Mouse (Mus musculus): ENCODE data around the gene Stat3. TPM values are rescaled to one million over a fixed set of nuclear protein-coding genes. Genes with fewer than 3 reads are reported as not detected.

The Stat3 gene
- polyA plus RNA-seq, 1 experiment, result 0.96 TPM

DNA sequence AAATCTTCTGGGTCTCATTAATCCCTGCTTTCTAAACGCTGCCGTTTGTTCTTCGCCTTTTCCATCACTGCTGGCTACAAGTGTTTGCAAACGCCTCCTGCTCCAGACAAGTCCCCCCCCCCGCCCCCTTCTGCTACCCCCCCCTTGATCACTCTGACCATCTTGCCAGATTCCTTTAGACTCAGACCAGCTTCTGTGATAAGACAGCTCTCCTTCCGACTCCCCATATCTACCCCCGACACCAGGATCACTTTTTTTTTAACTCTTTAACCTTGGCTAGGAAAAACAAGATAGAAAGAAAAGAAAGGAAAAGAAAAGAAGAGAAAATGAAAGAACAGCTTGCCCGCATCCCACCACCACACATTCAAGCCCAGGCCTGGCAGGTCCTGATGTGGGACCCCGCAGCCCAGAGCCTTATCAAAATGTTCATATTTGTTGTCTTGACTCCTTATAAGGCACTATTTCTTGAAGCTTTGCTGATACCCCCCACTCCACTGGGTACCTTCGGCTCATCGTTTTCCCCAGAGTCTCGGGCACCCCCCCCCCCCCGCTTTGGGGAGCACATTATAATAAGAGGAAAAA lies 89.8 kb downstream of the Stat3 start:
- Histone ChIP-seq H3K4me3 (replicated peaks) (peak overlapping the region; percentile 93), H3K36me3 (ENCODE audit: control insufficient read depth) (peaks cover 8% of the 10 kb centered on the region), H3K9me3 (ENCODE audit: control insufficient read depth, low read length) (no peaks in the 10 kb centered on the region), H3K27me3 (ENCODE audit: control insufficient read depth) (peaks cover 36% of the 10 kb centered on the region), H3K4me1 (ENCODE audit: control insufficient read depth) (peaks cover 42% of the 10 kb centered on the region)
- TF ChIP-seq GATA1 (IDR thresholded peaks at IDR 0.05; ENCODE audit: low read length), result no peak
- no peak for TF ChIP-seq TAL1 (IDR thresholded peaks at IDR 0.05; ENCODE audit: low read length)

DNA sequence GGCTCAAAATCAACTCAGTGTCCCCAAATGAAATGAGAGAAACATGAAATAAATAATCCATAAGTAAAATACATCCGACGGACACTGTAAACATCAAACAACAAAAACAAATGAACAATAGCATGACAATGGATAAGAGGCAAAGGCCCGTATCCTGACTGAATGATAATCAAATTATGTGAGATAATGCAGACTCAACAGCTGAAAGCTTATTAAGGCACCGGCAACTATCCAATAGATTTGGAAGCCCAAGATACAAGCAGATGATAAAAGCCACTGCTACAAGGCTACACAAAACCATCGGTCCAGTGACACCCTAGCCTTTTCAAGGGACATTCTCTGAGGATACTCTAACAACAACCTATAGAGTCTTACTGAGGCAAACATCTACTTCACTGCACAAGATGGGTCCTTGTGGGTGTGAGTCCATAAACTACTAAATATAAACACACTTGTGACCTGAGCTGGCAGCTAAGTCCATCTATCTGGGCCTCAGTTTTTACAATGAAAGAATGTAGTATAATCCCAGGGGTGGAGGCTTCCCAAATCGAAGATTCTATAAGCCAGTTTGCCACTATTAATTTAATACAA lies 90.5 kb downstream of the Stat3 start:
- TF ChIP-seq GATA1 (IDR thresholded peaks at IDR 0.05; ENCODE audit: low read length) (no peak), TAL1 (IDR thresholded peaks at IDR 0.05; ENCODE audit: low read length) (no peak)
- peaks cover 42% of the 10 kb centered on the region for H3K4me1 ChIP-seq (ENCODE audit: control insufficient read depth)
- peaks cover 29% of the 10 kb centered on the region for H3K27me3 ChIP-seq (ENCODE audit: control insufficient read depth)
- H3K9me3 ChIP-seq (ENCODE audit: control insufficient read depth, low read length), result no peaks in the 10 kb centered on the region
- peak overlapping the region; percentile 93 for H3K4me3 ChIP-seq (replicated peaks)
- H3K36me3 ChIP-seq (ENCODE audit: control insufficient read depth), result peaks cover 8% of the 10 kb centered on the region

DNA sequence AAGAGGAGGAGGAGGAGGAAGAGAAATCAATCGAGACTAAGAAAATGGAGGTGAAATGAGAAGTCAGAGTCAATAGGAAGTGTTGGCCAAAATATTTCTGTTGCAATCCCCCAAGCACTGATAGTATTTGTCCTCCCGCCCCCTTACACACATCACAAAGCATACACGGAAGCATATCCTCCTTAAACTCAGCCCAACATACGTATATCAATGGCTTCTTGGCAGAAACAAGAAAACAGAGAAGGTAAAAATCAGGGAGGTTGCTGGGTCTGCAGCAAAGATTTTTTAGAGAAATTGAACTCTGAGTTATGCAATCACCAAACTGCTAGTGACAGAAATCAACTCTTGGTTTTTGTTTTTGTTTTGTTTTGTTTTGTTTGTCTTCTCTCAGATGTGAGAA lies 91.3 kb downstream of the Stat3 start:
- H3K36me3 ChIP-seq (ENCODE audit: control insufficient read depth), result peaks cover 10% of the 10 kb centered on the region
- peaks cover 22% of the 10 kb centered on the region for H3K27me3 ChIP-seq (ENCODE audit: control insufficient read depth)
- H3K4me1 ChIP-seq (ENCODE audit: control insufficient read depth), result peaks cover 45% of the 10 kb centered on the region
- H3K9me3 ChIP-seq (ENCODE audit: control insufficient read depth, low read length), result no peaks in the 10 kb centered on the region
- H3K4me3 ChIP-seq (replicated peaks), result no peak overlapping the region
- no peak for TF ChIP-seq TAL1 (IDR thresholded peaks at IDR 0.05; ENCODE audit: low read length)
- TF ChIP-seq GATA1 (IDR thresholded peaks at IDR 0.05; ENCODE audit: low read length), result no peak

DNA sequence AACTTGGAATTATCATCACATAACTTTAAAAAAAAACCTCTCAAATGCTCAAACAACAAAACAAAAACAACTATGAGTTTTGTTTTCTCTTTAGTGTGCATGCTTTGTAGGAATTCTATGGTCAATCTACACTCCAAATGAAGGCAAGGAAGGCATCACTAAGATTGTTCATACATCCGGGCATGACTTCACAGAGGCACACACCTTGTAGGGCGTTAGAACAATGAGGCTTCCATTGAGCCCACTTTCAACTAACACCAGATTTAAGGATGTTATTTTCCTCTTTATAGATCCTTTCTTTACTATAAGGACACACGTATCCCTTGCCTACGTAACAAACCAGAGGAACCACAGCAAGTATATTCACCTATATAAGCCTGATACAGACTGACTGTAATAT lies 91.8 kb downstream of the Stat3 start:
- peaks cover 45% of the 10 kb centered on the region for H3K4me1 ChIP-seq (ENCODE audit: control insufficient read depth)
- H3K36me3 ChIP-seq (ENCODE audit: control insufficient read depth), result peaks cover 11% of the 10 kb centered on the region
- peaks cover 17% of the 10 kb centered on the region for H3K27me3 ChIP-seq (ENCODE audit: control insufficient read depth)
- TF ChIP-seq TAL1 (IDR thresholded peaks at IDR 0.05; ENCODE audit: low read length), result no peak
- TF ChIP-seq GATA1 (IDR thresholded peaks at IDR 0.05; ENCODE audit: low read length), result no peak
- no peak overlapping the region for H3K4me3 ChIP-seq (replicated peaks)
- H3K9me3 ChIP-seq (ENCODE audit: control insufficient read depth, low read length), result no peaks in the 10 kb centered on the region

DNA sequence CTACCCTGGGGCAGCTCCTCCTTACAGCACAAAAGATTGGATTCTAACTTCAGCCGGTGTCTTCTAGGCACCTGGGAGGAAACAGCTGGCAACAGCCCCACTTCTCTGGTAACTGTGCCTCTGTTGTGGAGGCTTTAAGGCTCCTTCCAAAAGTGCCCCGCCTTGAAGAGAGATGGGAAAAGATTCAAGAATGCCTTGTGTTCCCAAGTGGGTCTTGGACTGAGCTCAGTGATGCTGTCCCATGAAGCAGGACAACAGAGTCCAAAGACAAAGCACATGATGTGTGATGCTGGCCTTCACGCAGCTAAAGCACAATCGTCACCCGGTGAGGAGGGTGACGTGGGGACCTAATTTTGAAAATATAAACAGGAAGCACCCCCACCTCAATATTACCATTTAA lies 93.5 kb downstream of the Stat3 start:
- TF ChIP-seq GATA1 (IDR thresholded peaks at IDR 0.05; ENCODE audit: low read length), result no peak
- TF ChIP-seq TAL1 (IDR thresholded peaks at IDR 0.05; ENCODE audit: low read length), result no peak
- Histone ChIP-seq H3K4me3 (replicated peaks) (no peak overlapping the region), H3K36me3 (ENCODE audit: control insufficient read depth) (peaks cover 13% of the 10 kb centered on the region), H3K9me3 (ENCODE audit: control insufficient read depth, low read length) (no peaks in the 10 kb centered on the region), H3K4me1 (ENCODE audit: control insufficient read depth) (peaks cover 48% of the 10 kb centered on the region), H3K27me3 (ENCODE audit: control insufficient read depth) (peaks cover 2% of the 10 kb centered on the region; the same call in 1 of the 2 replicates)

DNA sequence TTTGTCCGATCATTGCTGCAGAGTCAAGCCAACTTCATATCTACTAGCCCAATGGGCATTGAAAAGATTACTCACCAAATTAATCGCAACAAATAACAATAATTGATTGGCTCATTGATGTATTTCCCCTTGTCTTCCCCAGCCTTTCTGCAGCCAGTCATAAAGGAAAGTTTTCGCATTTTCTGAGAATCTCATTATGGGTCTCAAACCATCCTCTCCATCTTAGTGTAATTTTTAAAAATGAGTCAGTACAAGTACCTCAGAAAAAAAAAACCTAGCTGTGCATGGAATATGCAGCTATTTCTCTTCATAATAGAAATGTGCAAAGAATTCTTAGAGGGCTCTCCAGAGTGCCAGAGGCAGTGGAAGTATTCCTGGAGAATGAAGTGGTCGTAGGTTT lies 95.2 kb downstream of the Stat3 start:
- H3K36me3 ChIP-seq (ENCODE audit: control insufficient read depth), result peaks cover 13% of the 10 kb centered on the region
- H3K4me3 ChIP-seq (replicated peaks), result no peak overlapping the region
- peaks cover 40% of the 10 kb centered on the region for H3K4me1 ChIP-seq (ENCODE audit: control insufficient read depth)

DNA sequence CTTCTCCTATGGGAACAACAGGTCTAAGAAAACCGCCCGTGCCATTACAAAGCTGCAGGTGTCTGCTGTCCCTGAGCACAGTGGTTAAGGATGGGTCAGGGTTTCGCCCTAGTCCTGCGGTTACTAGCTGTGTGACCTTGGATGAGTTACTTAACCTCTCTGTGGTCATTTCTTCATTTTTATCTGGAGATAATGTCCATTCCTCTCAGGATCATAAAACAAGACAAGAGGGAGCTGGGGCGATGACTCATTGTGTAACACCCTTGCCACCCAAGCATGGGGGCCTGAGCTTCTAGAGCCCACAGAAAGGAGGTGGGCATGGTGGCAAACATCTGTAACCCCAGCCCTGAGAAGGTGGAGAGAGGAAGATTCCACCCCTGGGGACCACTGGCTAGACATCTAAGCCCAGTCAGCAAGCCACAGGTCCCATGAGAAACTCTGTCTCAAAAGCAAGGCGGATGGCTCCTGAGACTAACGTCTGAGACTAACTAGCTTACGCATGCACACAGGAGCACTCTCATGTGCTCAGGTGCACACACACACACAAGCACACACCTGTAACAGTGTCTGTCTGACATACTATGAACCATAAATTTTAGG lies 96.2 kb downstream of the Stat3 start:
- peaks cover 34% of the 10 kb centered on the region for H3K4me1 ChIP-seq (ENCODE audit: control insufficient read depth)
- H3K27me3 ChIP-seq (ENCODE audit: control insufficient read depth), result no peaks in the 10 kb centered on the region
- H3K4me3 ChIP-seq (replicated peaks), result no peak overlapping the region
- H3K9me3 ChIP-seq (ENCODE audit: control insufficient read depth, low read length), result no peaks in the 10 kb centered on the region
- TF ChIP-seq GATA1 (IDR thresholded peaks at IDR 0.05; ENCODE audit: low read length) (no peak), TAL1 (IDR thresholded peaks at IDR 0.05; ENCODE audit: low read length) (no peak)
- peaks cover 13% of the 10 kb centered on the region for H3K36me3 ChIP-seq (ENCODE audit: control insufficient read depth)

More for the DNA sequence above, 95.2 kb downstream of the Stat3 start:
- H3K27me3 ChIP-seq (ENCODE audit: control insufficient read depth), result no peaks in the 10 kb centered on the region
- TF ChIP-seq TAL1 (IDR thresholded peaks at IDR 0.05; ENCODE audit: low read length) (no peak), GATA1 (IDR thresholded peaks at IDR 0.05; ENCODE audit: low read length) (no peak)
- H3K9me3 ChIP-seq (ENCODE audit: control insufficient read depth, low read length), result no peaks in the 10 kb centered on the region

DNA sequence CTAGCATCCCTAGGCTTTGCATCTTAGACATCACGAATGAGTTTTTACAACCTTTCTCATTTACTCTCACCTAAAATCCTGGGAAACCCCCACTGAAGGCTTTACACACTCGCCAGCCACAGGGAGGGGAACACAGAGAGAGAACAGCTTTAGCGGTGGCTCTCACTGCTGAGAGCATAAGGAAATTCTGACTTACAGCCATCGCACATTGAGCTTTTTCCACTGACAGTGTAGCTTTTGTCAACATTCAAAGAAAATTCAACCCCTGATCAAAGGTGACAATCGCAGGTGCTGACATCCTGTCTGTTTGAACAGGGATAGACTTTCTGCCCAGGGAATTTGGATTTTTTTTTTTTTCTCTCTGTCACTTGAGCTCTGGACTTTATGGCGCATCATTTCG lies 97.3 kb downstream of the Stat3 start:
- Histone ChIP-seq H3K4me3 (replicated peaks) (no peak overlapping the region), H3K9me3 (ENCODE audit: control insufficient read depth, low read length) (peaks cover 4% of the 10 kb centered on the region), H3K36me3 (ENCODE audit: control insufficient read depth) (peaks cover 17% of the 10 kb centered on the region), H3K4me1 (ENCODE audit: control insufficient read depth) (peaks cover 28% of the 10 kb centered on the region), H3K27me3 (ENCODE audit: control insufficient read depth) (no peaks in the 10 kb centered on the region)
- TF ChIP-seq GATA1 (IDR thresholded peaks at IDR 0.05; ENCODE audit: low read length), result no peak
- no peak for TF ChIP-seq TAL1 (IDR thresholded peaks at IDR 0.05; ENCODE audit: low read length)

DNA sequence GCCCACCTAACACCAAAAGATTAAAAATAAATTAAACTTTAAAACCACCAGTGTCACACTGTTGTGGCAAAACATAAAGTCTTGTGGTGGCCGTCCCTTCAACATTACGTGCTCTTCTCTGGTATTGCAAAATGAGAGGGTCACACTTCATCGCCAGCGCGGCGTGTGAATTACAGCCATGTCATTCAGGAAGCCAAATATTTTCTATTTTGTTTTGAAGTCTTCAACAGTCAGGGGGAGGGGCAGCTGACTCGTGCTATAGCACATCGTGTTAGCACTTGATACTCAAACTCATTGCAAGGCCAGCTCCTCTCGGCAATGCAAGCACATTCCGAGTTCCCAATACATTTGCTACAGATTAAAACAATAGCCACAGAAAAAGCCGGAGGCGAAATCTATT lies 98.5 kb downstream of the Stat3 start:
- Histone ChIP-seq H3K36me3 (ENCODE audit: control insufficient read depth) (peaks cover 16% of the 10 kb centered on the region), H3K4me1 (ENCODE audit: control insufficient read depth) (peaks cover 25% of the 10 kb centered on the region), H3K27me3 (ENCODE audit: control insufficient read depth) (no peaks in the 10 kb centered on the region), H3K4me3 (replicated peaks) (no peak overlapping the region), H3K9me3 (ENCODE audit: control insufficient read depth, low read length) (peaks cover 4% of the 10 kb centered on the region)
- no peak for TF ChIP-seq GATA1 (IDR thresholded peaks at IDR 0.05; ENCODE audit: low read length)
- no peak for TF ChIP-seq TAL1 (IDR thresholded peaks at IDR 0.05; ENCODE audit: low read length)

All from erythroblast, embryonic 14.5 days (primary cell).